Mouse (Mus musculus) heart, embryonic 13.5 days (tissue): ENCODE measurements around the gene Olfr569. TPM values are rescaled to one million over a fixed set of nuclear protein-coding genes. Genes with fewer than 3 reads are reported as not detected.

ENCODE experiments used
- ATAC-seq: fragments of 200-750 bp; cut with Nextera tagmentation; 2 replicates; pipeline ENCODE4 v1.8.0; 2017; ENCODE audit warnings: moderate TSS enrichment; ENCODE audit not compliant: insufficient number of reproducible peaks, low FRiP score, low TSS enrichment; ENCODE audit errors: extremely low read depth
- H3K27ac ChIP-seq: fragments of 300-500 bp; sonication (generic); replicated peaks from 2 replicates; pipeline ENCODE4 v1.5.1; 2015; ENCODE audit warnings: moderate library complexity, mild to moderate bottlenecking, inconsistent platforms
- H3K27me3 ChIP-seq: fragments of 300-500 bp; sonication (generic); replicated peaks from 2 replicates; pipeline ENCODE4 v1.6.1; 2015; ENCODE audit warnings: mild to moderate bottlenecking, inconsistent platforms
- H3K36me3 ChIP-seq: fragments of 300-500 bp; sonication (generic); 2 replicates; pipeline ENCODE4 v1.6.1; 2015; ENCODE audit warnings: mild to moderate bottlenecking, inconsistent platforms
- H3K4me1 ChIP-seq: fragments of 300-500 bp; sonication (generic); 2 replicates; pipeline ENCODE4 v1.6.1; 2015; ENCODE audit warnings: inconsistent platforms
- H3K4me2 ChIP-seq: fragments of 300-500 bp; sonication (generic); 2 replicates; pipeline ENCODE4 v1.6.1; 2015; ENCODE audit warnings: inconsistent platforms, mild to moderate bottlenecking, moderate library complexity
- H3K4me3 ChIP-seq: fragments of 300-500 bp; sonication (generic); 2 replicates; pipeline ENCODE4 v1.5.1; 2015; ENCODE audit warnings: moderate library complexity, mild to moderate bottlenecking, inconsistent platforms
- H3K9ac ChIP-seq: fragments of 300-500 bp; sonication (generic); 2 replicates; pipeline ENCODE4 v1.6.1; 2015; ENCODE audit warnings: inconsistent platforms, mild to moderate bottlenecking, moderate library complexity
- H3K9me3 ChIP-seq: fragments of 300-500 bp; sonication (generic); 2 replicates; pipeline ENCODE4 v1.6.1; 2016; ENCODE audit warnings: inconsistent platforms
- WGBS: fragments of 180-500 bp; shearing (Covaris S2); methylation state at CpG from one replicate; pipeline ENCODE4 v1.1.7; 2015; ENCODE audit warnings: mixed read lengths; 5-methylcytosine and 5-hydroxymethylcytosine counted together
- polyA plus RNA-seq: library from polyadenylated mRNA; unstranded; fragments of >200 nt; fragmentation: Nextera tagmentation; extraction: Ambion mirVana; gene quantifications from 2 replicates; pipeline ENCODE4 v1.2.1, GENCODE M21; 2015

Gene Olfr569
- not detected in 2 replicates for polyA plus RNA-seq

DNA sequence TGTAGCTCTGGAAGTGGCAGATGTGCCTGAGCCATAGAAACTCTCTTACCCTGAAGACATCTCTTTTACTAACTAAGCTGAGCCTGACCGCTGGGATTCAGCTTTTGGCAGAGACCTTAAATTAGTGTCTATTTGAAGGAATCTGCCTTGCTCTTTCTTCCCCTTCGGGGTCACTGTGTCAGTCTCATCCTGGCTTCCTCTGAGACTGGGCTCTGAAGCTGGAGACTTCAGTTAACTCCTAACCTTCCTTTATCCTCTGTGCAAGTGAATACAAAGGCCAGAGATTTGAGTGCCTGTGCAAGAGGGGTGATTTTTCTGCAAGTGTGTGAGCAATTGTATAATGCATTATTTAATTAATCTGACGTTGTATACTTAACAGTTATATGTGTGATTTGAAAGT lies at the start of gene Olfr569:
Gene Olfr569 (minus strand): TSS at position 101 of the 400 bp plus-strand sequence.
- 63% methylated on average over 3 of the region's 3 CpGs for WGBS
- no peaks in the 10 kb centered on the region for H3K4me1 ChIP-seq
- H3K9ac ChIP-seq = no peak within 1 kb of the TSS
- H3K27me3 ChIP-seq = no peaks in the 10 kb centered on the region
- H3K4me3 ChIP-seq = no peak within 1 kb of the TSS
- H3K9me3 ChIP-seq = no peaks in the 10 kb centered on the region
- no peak for ATAC-seq
- H3K4me2 ChIP-seq = no peak within 1 kb of the TSS
- H3K36me3 ChIP-seq = no peaks in the 10 kb centered on the region
- H3K27ac ChIP-seq = no peak within 1 kb of the TSS

DNA sequence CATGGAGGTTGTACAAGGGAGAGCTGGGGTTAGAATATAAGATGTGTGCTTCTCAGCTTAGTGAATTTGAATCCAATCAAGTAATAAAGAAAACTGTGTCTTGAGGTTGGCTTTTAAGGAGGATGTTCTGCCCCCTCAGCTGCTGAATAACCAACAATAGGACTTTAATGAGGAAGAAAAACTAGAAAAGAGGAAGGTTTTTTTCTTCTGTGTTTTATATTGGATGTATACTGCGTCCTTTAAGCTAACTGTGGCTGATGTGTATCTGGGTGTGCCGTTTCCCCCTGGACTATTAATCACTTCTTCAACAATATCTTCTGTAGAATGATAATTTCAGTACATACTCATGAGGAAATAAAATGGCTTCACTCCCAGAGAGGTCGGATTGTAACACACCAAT lies 36.4 kb upstream of the Olfr569 start:
- Histone ChIP-seq H3K27ac (no peak overlapping the region), H3K27me3 (no peaks in the 10 kb centered on the region), H3K4me2 (no peak overlapping the region), H3K4me3 (no peak overlapping the region), H3K9ac (no peak overlapping the region), H3K36me3 (no peaks in the 10 kb centered on the region), H3K9me3 (no peaks in the 10 kb centered on the region), H3K4me1 (no peaks in the 10 kb centered on the region)
- no peak for ATAC-seq
- 59% methylated on average over 3 of the region's 3 CpGs for WGBS

DNA sequence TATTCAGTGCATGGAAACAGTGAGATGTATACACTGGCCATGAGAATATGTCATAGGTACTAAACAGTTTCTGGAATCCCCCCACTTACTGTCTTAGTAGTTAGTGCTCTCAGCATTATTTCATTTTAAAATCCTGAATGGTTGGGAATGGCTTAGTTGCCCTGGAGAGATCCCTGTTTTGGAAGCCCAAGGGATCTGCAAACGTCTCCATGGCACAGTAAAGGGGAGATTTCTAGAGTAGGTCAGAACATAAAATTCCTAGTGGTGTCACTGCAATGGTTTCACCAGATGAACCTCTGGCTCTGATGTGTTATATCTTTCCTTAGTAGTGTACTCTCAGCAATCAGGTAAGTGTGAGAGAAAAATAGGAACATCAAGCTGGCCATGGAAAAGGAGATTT lies 33.4 kb upstream of the Olfr569 start, which contains the start of gene Olfr572:
Gene Olfr572 (plus strand): TSS at position 301 of the 400 bp plus-strand sequence.
- Histone ChIP-seq H3K27me3 (no peaks in the 10 kb centered on the region), H3K36me3 (no peaks in the 10 kb centered on the region), H3K9me3 (no peaks in the 10 kb centered on the region), H3K4me3 (no peak within 1 kb of the TSS), H3K9ac (no peak within 1 kb of the TSS), H3K4me2 (no peak within 1 kb of the TSS), H3K4me1 (no peaks in the 10 kb centered on the region), H3K27ac (no peak within 1 kb of the TSS)
- no peak for ATAC-seq
- 45% methylated on average over 1 of the region's 1 CpGs for WGBS

DNA sequence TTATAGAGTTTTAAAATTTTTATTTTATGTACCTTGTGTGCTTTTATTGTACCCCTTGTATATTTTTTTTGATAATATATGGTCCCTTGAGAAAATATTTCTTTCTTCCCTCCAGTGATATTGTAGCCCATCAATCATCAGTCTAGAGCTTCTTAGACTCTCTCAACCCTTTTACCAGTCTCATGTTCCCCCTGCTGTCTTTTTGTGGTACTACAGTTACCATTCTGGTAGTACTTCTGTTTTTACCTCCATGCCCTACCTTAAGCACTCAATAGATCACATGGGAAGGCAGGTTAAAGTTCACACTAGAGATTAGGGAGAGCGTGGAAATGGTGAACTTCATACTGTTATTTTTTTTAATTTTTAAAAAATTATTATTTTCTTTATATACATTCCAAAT lies 28.9 kb upstream of the Olfr569 start:
- peaks cover 12% of the 10 kb centered on the region for H3K4me1 ChIP-seq
- H3K4me3 ChIP-seq = no peak overlapping the region
- WGBS = 6% methylated on average over 1 of the region's 1 CpGs
- H3K27me3 ChIP-seq = no peaks in the 10 kb centered on the region
- H3K4me2 ChIP-seq = no peak overlapping the region
- no peaks in the 10 kb centered on the region for H3K9me3 ChIP-seq
- H3K27ac ChIP-seq = no peak overlapping the region
- no peaks in the 10 kb centered on the region for H3K36me3 ChIP-seq
- ATAC-seq = 0 out of 2 replicates have a peak, but pooled peaks have one; percentile 19
- no peak overlapping the region for H3K9ac ChIP-seq

DNA sequence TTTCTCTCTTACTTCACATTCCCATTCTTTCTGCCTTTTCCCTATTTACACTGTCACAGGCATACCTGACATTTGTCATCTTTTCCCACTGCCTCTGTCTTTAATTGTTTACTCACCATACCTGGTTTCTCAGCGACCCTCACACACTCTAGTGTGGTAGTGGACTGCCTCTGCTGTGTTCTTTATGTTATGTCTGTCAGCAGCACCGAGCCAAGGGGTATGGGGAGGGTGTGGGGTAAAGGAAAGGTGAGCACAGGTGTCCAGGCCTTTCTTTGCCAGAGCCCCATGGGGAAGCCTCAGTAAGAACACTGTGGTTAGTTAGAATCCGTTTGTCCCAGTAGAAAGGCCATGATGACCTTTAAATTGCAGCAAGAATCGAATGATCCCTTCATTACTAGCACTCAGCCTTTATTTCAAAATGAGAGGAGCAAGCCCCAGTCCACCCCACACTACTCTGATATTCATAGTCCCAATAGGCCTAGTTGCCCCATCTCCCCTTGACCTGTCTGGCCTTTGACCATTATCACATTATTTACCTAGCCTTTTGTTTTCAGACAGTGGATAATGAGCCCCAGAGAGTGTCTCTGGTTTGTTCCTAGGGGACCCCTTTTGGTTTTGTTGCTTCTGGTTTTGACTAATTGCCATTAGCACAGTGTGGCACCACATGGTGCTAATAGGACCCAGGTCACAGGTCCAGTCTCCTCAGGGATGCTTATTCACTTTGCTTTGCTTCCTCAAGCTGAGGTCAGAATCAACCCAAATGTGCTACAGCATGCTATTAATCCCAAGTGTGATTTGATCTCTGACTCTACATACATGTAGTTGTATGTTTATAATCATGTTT lies 26.6 kb upstream of the Olfr569 start, which contains the start of gene Olfr571:
Gene Olfr571 (minus strand): TSS at position 505 of the 844 bp plus-strand sequence.
- 65% methylated on average over 4 of the region's 4 CpGs for WGBS
- no peak within 1 kb of the TSS for H3K27ac ChIP-seq
- no peak within 1 kb of the TSS for H3K4me3 ChIP-seq
- no peak for ATAC-seq
- H3K27me3 ChIP-seq = no peaks in the 10 kb centered on the region
- H3K4me2 ChIP-seq = no peak within 1 kb of the TSS; the same call in 1 of the 2 replicates
- H3K9ac ChIP-seq = no peak within 1 kb of the TSS
- peaks cover 12% of the 10 kb centered on the region for H3K4me1 ChIP-seq
- H3K9me3 ChIP-seq = no peaks in the 10 kb centered on the region
- H3K36me3 ChIP-seq = no peaks in the 10 kb centered on the region

DNA sequence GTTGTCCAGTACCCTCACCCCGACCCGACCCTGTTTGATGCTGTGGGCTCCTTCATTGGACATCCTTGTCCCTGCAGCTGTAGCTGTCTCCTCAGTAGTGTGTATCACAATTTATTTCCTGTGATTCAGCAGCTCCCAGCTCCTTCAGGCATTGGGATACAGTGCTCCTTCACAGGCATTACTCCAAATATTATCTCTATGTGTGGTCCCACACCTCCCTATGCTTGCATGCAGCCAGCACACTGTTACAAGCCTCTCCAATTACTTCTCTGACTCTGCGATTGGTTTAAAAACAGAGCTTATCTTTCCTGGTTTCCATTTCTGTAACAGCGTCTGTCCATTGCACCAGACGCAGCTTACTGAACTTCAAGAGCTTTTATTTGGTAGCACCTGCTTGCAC lies 25.7 kb upstream of the Olfr569 start:
- H3K9ac ChIP-seq = no peak overlapping the region
- no peak overlapping the region for H3K27ac ChIP-seq
- no peak overlapping the region; the same call in 1 of the 2 replicates for H3K4me2 ChIP-seq
- 35% methylated on average over 5 of the region's 5 CpGs for WGBS
- peaks cover 12% of the 10 kb centered on the region for H3K4me1 ChIP-seq
- H3K27me3 ChIP-seq = no peaks in the 10 kb centered on the region
- ATAC-seq = peak; percentile 37; the same call in 1 of the 2 replicates
- no peaks in the 10 kb centered on the region for H3K36me3 ChIP-seq
- H3K9me3 ChIP-seq = no peaks in the 10 kb centered on the region
- no peak overlapping the region for H3K4me3 ChIP-seq

DNA sequence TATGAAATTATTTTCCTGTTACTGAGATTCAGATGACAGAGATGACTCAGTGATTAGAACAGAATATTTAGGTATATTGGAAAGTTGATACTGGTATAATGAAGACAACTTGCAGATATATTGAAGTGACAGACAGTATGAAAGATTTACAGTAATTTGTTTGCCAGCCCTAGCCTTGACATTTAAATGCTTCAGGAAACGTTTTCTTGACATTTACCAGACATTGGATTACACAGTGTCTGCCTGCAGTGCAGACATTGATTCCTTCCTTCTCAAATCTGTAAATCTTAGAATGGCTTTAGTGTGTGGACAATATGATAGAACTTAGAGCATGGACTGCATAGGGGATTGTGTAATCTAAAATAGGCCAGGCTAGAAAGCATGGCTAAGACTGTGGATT lies 24.6 kb upstream of the Olfr569 start:
- H3K4me1 ChIP-seq = peaks cover 12% of the 10 kb centered on the region
- WGBS = 20% methylated on average over 1 of the region's 1 CpGs
- H3K4me2 ChIP-seq = no peak overlapping the region
- H3K4me3 ChIP-seq = no peak overlapping the region
- H3K27me3 ChIP-seq = no peaks in the 10 kb centered on the region
- H3K36me3 ChIP-seq = no peaks in the 10 kb centered on the region
- ATAC-seq = no peak
- H3K9me3 ChIP-seq = no peaks in the 10 kb centered on the region
- no peak overlapping the region for H3K27ac ChIP-seq
- no peak overlapping the region for H3K9ac ChIP-seq

DNA sequence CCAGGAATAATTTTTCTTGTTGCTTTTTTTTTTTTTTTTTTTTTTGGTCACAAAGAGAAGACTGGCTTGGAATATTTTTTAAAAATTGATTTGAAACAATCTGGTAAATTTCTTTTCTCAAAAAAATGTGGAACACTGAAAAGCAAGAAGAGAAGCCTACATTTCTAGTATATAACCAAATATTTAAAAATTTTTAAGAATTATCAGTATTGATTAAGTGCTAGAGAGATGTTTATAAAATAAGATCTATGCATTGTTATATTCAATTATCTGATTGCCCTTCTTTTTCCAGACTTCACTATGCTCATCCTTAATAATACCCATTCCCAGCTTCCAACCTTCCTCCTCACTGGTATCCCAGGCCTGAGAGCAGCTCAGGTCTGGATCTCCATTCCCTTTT lies 13.9 kb downstream of the Olfr569 start, which contains the start of gene Olfr568:
Gene Olfr568 (plus strand): TSS at position 301 of the 400 bp plus-strand sequence.
- H3K9ac ChIP-seq = no peak within 1 kb of the TSS
- H3K27me3 ChIP-seq = no peaks in the 10 kb centered on the region
- no peaks in the 10 kb centered on the region for H3K36me3 ChIP-seq
- H3K27ac ChIP-seq = no peak within 1 kb of the TSS
- H3K9me3 ChIP-seq = no peaks in the 10 kb centered on the region
- ATAC-seq = no peak
- H3K4me2 ChIP-seq = no peak within 1 kb of the TSS
- no peaks in the 10 kb centered on the region for H3K4me1 ChIP-seq
- H3K4me3 ChIP-seq = no peak within 1 kb of the TSS

DNA sequence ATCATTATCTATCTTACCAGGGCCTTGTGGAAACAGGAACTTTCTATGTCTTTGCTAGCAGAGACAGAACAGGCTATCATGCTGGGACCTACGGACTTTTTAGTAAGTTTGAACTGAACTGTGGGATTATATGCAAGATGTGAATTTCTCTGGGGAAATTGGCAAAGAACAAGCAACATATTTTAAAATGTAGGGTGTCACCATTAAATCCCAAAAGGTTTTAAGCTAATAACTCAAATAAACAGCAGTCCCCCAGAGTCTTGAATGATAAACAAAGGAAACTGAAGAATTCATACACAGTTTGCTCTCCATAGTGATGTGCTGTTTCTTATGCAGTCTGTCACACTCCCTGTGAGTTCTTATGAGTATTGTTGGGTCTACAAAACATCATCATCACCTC lies 32.0 kb downstream of the Olfr569 start, which contains the start of gene Olfr566:
Gene Olfr566 (minus strand): TSS at position 101 of the 400 bp plus-strand sequence.
- Histone ChIP-seq H3K27me3 (no peaks in the 10 kb centered on the region), H3K4me1 (no peaks in the 10 kb centered on the region), H3K9ac (no peak within 1 kb of the TSS), H3K36me3 (no peaks in the 10 kb centered on the region), H3K9me3 (no peaks in the 10 kb centered on the region), H3K4me3 (no peak within 1 kb of the TSS), H3K27ac (no peak within 1 kb of the TSS), H3K4me2 (no peak within 1 kb of the TSS)
- no peak for ATAC-seq
- WGBS = 75% methylated on average over 1 of the region's 1 CpGs

DNA sequence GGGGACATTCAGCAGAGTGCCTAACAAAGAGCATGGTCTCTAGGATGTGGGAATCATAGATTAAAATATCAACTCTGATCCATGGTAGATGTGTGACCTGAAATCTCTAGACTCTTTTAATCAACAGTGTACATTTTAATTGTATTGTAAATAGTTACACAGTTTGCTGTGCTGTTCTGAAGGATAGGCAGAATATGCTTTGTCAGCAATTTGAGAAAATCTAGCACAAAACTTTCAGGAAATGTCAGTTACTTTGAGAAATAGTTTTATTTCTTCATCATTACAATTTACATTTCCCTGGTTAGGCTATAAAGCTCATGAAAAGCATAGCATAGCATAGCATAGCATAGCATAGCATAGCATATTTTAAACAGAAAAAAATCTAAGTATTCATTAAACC lies 34.9 kb downstream of the Olfr569 start:
- H3K27ac ChIP-seq = no peak overlapping the region
- no peak overlapping the region for H3K4me3 ChIP-seq
- ATAC-seq = no peak
- H3K4me2 ChIP-seq = no peak overlapping the region
- H3K4me1 ChIP-seq = no peaks in the 10 kb centered on the region
- no peaks in the 10 kb centered on the region for H3K9me3 ChIP-seq
- no peaks in the 10 kb centered on the region for H3K36me3 ChIP-seq
- no peak overlapping the region for H3K9ac ChIP-seq
- no peaks in the 10 kb centered on the region for H3K27me3 ChIP-seq
